Mouse (Mus musculus) urinary bladder, postnatal 14 days (tissue): ENCODE data around the gene Snx10.
A peak's percentile ranks its signal among the peaks of the same experiment; 100 is the strongest.

Experiments
- DNase-seq: peaks from one replicate; pipeline ENCODE4 v3.0.0; 2021; ENCODE audit warnings: low spot score

Gene Snx10

GRCm38 (mm10) chr6:51533467-51534200 is 9.9 kb downstream of the Snx10 start:
- DNase-seq = no peak

- DNase-seq = no peak
Observed at GRCm38 (mm10) chr6:51535571-51535970, 11.9 kb downstream of the Snx10 start.

GRCm38 (mm10) chr6:51540525-51540924 is 16.8 kb downstream of the Snx10 start:
- no peak for DNase-seq

- DNase-seq = no peak
Observed at GRCm38 (mm10) chr6:51541422-51541821, 17.7 kb downstream of the Snx10 start.

GRCm38 (mm10) chr6:51542147-51542546 is 18.4 kb downstream of the Snx10 start:
- no peak for DNase-seq

GRCm38 (mm10) chr6:51543639-51544117 is 20.0 kb downstream of the Snx10 start:
- DNase-seq = no peak

- peak; percentile 56 for DNase-seq
Observed at GRCm38 (mm10) chr6:51544118-51544681, 20.5 kb downstream of the Snx10 start.

- DNase-seq = peak; percentile 26
Observed at GRCm38 (mm10) chr6:51545219-51545859, 21.6 kb downstream of the Snx10 start.

- no peak for DNase-seq
Observed at GRCm38 (mm10) chr6:51546085-51546484, 22.4 kb downstream of the Snx10 start.

- no peak for DNase-seq
Observed at GRCm38 (mm10) chr6:51548757-51549156, 25.1 kb downstream of the Snx10 start.

- no peak for DNase-seq
Observed at GRCm38 (mm10) chr6:51551267-51551802, 27.6 kb downstream of the Snx10 start.

GRCm38 (mm10) chr6:51556562-51556961 is 32.9 kb downstream of the Snx10 start:
- no peak for DNase-seq

GRCm38 (mm10) chr6:51558311-51558710 is 34.6 kb downstream of the Snx10 start:
- peak; percentile 44 for DNase-seq

GRCm38 (mm10) chr6:51566771-51567680 is 43.3 kb downstream of the Snx10 start:
- no peak for DNase-seq

GRCm38 (mm10) chr6:51569086-51569485 is 45.4 kb downstream of the Snx10 start:
- no peak for DNase-seq

- DNase-seq = no peak
Observed at GRCm38 (mm10) chr6:51573136-51573535, 49.4 kb downstream of the Snx10 start.

GRCm38 (mm10) chr6:51574132-51574531 is 50.4 kb downstream of the Snx10 start:
- DNase-seq = no peak

- no peak for DNase-seq
Observed at GRCm38 (mm10) chr6:51578415-51578814, 54.7 kb downstream of the Snx10 start.

- DNase-seq = peak; percentile 87
Observed at GRCm38 (mm10) chr6:51580040-51580680, 56.5 kb downstream of the Snx10 start.

GRCm38 (mm10) chr6:51581418-51581817 is 57.7 kb downstream of the Snx10 start:
- no peak for DNase-seq

GRCm38 (mm10) chr6:51582051-51582450 is 58.4 kb downstream of the Snx10 start:
- no peak for DNase-seq
